Mouse (Mus musculus): Measurements from ENCODE around the gene Xpnpep2.

Xpnpep2 gene

DNA sequence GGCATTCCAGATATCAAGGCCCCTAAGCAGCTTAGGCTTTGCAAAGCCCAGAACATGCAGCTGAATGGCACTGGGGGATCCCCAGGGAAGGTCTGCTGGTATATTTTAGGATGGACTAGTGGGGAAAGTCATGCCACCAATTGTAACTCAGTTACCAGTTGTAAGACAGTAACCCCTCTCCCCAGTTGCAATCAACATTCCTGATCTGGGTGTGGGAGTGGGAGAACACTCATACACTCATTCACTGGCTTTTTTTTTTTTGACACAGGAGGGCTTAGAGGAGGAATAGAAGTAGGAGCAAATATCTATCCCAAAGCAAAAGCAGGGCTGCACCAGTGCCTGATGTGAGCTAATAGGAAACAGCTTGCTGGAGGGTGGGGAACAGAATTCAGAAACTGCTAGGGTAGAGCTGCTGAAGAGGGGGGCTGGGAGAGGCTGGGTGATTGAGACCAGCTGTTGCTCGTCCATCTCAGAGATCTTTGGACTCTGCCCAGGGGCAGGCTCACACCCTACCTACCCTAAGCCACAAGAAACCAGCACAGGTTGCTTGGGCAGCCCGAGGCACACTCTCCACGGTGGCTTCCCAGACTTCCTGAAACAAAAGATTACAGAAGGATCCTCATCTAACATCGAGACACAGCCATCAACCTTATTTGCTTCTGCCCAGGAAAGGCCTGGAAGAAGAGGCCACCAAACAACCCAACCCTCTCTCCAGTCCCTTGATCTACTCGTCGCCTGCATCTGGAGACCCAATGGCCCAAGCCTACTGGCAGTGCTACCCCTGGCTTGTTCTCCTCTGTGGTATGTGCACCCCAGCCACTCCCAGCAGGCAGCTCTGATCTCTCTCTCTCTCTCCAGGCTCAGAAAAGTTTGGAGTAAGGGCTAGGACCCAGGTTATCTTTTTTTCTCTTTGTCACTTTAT, at the start of gene Xpnpep2:
Gene Xpnpep2, plus strand, starts transcription at position 332 of the 922 bp plus-strand sequence.
- no peak for DNase-seq (ENCODE audit: extremely low read depth, low read depth, low spot score)

- no peak for DNase-seq (ENCODE audit: extremely low read depth, low read depth, low spot score)
Measured at GRCm38 (mm10) chrX:48062481-48062880, 46.0 kb upstream of the Xpnpep2 start.

- DNase-seq (ENCODE audit: extremely low read depth, low read depth, low spot score): no peak
Measured at GRCm38 (mm10) chrX:48064166-48064853, 44.2 kb upstream of the Xpnpep2 start.

DNA sequence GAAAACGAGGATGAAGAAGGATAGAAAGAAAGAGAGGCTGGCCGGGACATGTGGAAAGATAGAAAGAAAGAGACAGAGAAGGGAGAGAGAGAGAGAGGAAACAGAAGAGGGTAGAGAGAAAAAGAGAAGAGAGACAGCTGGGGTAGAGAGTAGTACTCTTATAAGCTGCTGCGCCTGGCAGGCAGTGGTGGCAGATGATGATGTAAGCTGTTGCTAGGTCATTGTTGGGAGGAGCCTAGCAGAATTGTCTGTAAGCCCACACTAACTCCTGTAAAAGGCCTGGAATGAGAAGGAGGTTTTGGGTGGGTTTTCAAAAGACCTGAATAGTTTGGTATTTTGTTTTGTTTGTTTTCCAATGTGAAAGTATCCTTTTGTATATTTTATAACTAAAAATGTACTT, 41.6 kb upstream of the Xpnpep2 start:
- no peak for DNase-seq (ENCODE audit: extremely low read depth, low read depth, low spot score)

DNA sequence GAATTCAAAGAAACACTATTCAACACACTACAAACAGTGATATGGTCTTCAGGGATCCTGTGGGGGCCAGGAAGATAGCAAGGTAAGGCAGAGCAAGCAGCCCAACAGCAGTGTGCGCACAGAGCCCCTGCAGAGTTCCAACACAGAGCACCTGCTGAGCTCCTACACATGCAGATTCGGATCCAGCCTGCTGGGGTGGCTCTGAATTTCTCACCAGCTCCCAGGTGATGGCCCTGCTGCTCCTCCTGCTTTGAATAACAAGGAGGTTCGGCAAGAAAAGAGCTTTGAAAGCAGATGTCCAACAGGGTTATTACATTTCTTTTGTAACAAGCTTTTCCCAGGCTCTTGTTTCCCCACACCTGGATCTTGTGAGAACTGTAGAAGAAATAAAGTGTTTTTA, 36.6 kb upstream of the Xpnpep2 start:
- no peak for DNase-seq (ENCODE audit: extremely low read depth, low read depth, low spot score)

GRCm38 (mm10) chrX:48072401-48072800, 36.1 kb upstream of the Xpnpep2 start:
- no peak for DNase-seq (ENCODE audit: extremely low read depth, low read depth, low spot score)

GRCm38 (mm10) chrX:48074691-48075090, 33.8 kb upstream of the Xpnpep2 start:
- DNase-seq (ENCODE audit: extremely low read depth, low read depth, low spot score): no peak

GRCm38 (mm10) chrX:48076806-48077425, 31.6 kb upstream of the Xpnpep2 start:
- no peak for DNase-seq (ENCODE audit: extremely low read depth, low read depth, low spot score)

DNA sequence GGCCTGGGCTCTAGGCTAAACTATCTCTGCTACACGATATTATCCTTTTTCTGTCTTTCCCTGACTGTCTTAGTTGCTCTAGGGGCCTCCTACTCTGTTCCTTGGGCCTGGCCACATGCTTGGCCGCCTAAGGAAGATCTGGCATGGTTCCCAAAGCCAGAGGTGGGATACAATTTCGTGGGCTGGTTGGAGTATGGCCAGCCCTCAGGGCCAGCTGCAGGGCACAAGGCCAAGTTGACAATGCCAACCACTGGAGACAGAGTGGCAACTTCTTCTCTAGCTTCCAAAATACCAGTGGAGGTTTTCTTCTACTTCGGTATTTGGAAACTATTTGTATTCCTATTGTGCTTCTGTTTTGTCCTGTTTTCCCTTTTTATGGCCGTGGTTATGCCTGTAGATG, 26.2 kb upstream of the Xpnpep2 start:
- no peak for DNase-seq (ENCODE audit: extremely low read depth, low read depth, low spot score)

DNA sequence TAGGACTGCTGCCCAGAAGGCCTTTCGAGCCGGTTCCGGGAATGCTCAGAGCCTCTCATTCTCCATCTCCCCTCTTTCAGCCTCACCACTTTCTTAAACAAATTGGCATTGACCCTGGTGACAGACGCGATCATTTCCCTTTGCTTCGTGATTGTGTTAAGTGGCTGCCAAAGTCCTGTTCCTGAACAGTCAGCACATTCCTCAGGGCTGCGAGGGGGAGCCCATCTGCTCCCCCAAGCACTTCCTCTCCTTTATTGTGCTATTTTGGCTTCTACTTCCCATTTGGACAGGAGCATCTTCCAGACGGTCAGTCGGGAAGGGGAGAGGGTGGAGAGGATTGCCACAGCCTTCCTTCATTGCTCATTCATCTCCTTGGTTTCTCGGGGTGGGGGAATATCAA, 16.4 kb upstream of the Xpnpep2 start:
- DNase-seq (ENCODE audit: extremely low read depth, low read depth, low spot score): no peak

- no peak for DNase-seq (ENCODE audit: extremely low read depth, low read depth, low spot score)
Measured at GRCm38 (mm10) chrX:48093555-48093954, 15.0 kb upstream of the Xpnpep2 start.

DNA sequence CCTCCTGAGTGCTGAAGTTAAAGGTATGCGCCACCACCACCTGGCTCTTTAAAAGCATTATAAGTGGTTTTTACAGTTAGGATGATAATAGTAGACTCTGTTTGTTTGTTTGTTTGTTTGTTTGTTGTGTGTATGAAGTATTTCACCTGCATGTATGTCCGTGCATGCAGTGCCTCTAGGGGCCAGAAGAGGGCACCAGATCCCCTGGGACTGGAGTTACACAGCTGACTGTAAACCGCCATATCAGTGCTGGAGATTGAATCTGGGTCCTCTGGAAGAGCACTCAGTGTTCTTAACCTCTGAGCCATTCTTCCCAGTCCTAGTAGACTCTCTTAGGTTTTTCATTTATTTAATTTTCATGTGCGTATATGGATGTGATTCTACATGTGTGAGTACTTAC, 13.9 kb upstream of the Xpnpep2 start:
- no peak for DNase-seq (ENCODE audit: extremely low read depth, low read depth, low spot score)

GRCm38 (mm10) chrX:48096580-48096979, 11.9 kb upstream of the Xpnpep2 start:
- no peak for DNase-seq (ENCODE audit: extremely low read depth, low read depth, low spot score)

- no peak for DNase-seq (ENCODE audit: extremely low read depth, low read depth, low spot score)
Measured at GRCm38 (mm10) chrX:48098470-48099129, 9.9 kb upstream of the Xpnpep2 start.

DNA sequence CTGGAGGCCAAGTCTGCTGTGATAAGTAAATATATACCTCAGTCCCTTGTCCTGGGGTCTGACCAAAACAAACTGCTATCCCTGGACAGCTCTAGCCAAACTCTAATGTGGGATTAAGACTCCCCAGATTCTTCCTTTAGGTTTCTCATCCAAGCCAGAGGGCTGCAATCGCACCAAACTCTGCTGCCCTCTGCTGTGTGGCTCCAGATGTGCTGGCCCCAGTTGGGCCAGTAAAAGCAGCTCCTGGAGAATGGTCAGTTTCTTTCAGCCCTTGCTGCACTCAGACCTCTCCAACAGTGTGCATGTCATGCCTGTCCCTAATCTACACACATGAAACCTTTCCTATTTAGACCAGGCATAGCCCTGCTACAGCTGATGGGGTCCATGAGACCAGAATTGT, 8.7 kb upstream of the Xpnpep2 start:
- no peak for DNase-seq (ENCODE audit: extremely low read depth, low read depth, low spot score)

DNA sequence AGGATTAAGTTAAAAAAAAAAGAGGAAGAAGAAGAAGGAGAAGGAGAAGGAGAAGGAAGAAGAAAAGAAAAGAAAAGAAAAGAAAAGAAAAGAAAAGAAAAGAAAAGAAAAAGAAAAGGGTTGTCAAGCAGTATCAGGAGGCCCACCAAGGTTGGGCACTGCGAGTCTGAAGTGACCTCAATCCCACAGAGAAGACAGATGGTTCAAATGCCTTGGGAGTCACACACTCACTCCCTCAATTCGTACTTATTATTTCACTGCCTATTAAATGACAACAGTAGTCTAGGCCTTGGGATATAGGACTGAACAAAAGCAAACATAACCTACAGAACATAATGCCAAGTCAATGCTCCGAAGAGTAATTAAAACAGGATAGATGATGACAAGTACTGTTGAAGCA, 5.3 kb upstream of the Xpnpep2 start:
- DNase-seq (ENCODE audit: extremely low read depth, low read depth, low spot score): no peak

GRCm38 (mm10) chrX:48104736-48105441, 3.6 kb upstream of the Xpnpep2 start:
- DNase-seq (ENCODE audit: extremely low read depth, low read depth, low spot score): no peak

GRCm38 (mm10) chrX:48106226-48106625, 2.3 kb upstream of the Xpnpep2 start:
- DNase-seq (ENCODE audit: extremely low read depth, low read depth, low spot score): no peak

GRCm38 (mm10) chrX:48109316-48109655, 761 bp downstream of the Xpnpep2 start:
- DNase-seq (ENCODE audit: extremely low read depth, low read depth, low spot score): no peak

DNA sequence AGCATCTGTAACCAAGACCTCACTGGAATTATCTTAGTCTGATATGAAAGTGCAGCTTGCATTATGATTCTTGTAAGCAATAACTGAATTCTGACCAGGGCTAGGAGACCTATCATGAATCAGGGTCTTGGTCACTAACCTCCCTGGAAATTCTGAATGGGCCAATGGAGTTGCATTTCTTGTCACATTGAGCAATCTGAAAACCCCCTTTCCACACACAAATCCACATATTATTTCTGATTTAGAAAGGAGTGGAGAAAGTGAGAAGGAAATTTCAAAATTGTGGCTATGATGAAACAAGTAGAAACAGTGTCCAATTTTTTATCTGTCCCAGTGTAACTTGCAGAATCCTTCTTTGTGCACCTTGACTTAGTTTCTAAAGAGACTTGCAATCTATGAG, 10.8 kb downstream of the Xpnpep2 start:
- no peak for DNase-seq (ENCODE audit: extremely low read depth, low read depth, low spot score)

All from fat pad, adult 2 months (tissue).